Mouse (Mus musculus) adrenal gland, adult 18-20 months (tissue): ENCODE measurements around the gene Prpf6. TPM values are rescaled to one million over a fixed set of nuclear protein-coding genes. Genes with fewer than 3 reads are reported as not detected.

Experiments
- DNase-seq, 2 experiments: peaks; one replicate each; pipeline ENCODE4 v3.0.0; 2021 to 2022; ENCODE audit warnings: low spot score in 2 of 2
- total RNA-seq, 2 experiments: library from RNA; stranded (reverse); gene quantifications; 1 replicate in 1 of 2; 2 replicates in 1 of 2; pipeline ENCODE4 v1.2.3; 2021

Prpf6 gene
- total RNA-seq, 2 experiments from 2014 or later, result 60.6 to 65.2 TPM

GRCm38 (mm10) chr2:181594946-181595696, 3.5 kb downstream of the Prpf6 start:
- peak in 1 of 2 experiments; percentile 59 for DNase-seq

GRCm38 (mm10) chr2:181596221-181596960, 4.7 kb downstream of the Prpf6 start:
- no peak for DNase-seq

GRCm38 (mm10) chr2:181597378-181598061, 5.9 kb downstream of the Prpf6 start:
- peak in 1 of 2 experiments; percentile 34 for DNase-seq

GRCm38 (mm10) chr2:181598454-181599351, 7.0 kb downstream of the Prpf6 start, which contains the start of gene Samd10:
Gene Samd10, minus strand, starts transcription at chr2:181599212.
- peak; percentile 56 to 63 for DNase-seq

- no peak for DNase-seq
Measured at GRCm38 (mm10) chr2:181600226-181600758, 8.6 kb downstream of the Prpf6 start.

DNA sequence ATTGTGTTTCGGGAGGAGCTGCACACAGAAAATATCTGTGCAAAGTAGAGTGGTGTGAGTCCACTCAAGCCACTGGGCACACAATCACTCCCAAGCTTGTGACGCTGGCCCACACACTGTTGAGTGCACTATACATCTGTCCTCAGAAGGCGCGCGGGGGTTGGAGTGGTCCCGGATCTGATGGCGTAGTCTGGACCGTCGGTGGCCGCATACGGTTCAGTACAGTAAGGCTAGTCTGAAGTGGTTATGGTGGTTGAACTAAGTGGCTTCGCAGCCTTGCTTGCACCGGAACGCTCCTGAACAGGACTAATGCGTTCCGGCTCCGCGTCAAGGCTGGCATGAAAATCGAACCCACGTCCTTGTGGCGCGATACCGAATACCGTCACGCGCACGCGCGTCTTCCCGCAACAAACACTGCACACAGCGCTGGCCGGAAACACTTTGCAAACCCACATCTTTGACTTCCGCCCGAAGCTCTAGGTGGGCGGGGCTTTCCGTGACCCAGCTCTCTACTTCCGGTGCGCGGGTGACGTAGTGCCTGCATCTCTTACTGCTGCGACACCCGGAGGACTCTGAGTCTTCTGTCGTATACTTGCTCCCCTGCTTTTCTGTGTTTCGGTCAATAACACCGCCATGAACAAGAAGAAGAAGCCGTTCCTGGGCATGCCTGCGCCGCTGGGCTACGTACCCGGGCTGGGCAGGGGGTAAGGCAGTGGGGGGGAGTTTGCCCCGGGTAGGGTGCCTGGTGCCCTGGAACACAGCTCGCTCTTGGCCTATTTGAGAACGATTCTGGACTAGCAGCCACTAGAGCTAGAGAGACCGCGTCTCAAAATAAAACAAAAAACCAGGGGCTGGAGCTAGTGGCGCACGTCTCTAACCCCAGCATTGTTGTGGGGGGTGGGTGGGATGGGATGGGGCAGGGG, 9.4 kb downstream of the Prpf6 start:
- DNase-seq, result peak; percentile 91 to 93

DNA sequence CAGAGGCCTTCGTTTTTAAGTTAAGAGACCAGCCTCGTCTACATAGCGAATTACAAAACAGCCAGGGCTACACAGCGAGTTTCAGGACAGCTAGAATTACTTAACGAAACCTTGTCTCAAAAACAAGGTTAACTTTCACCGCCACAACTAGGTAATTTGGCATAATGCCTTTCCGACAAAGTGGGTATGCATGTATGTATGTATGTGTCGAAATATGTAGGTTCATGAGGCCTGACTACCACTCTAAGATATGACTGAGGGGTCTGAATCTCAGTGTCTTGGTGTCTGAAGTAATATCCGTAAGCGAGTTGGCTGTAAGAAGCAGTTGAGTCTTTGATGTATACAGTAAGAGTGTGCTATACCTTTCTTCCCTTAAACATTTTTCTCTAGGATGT, 10.1 kb downstream of the Prpf6 start:
- DNase-seq, result no peak

DNA sequence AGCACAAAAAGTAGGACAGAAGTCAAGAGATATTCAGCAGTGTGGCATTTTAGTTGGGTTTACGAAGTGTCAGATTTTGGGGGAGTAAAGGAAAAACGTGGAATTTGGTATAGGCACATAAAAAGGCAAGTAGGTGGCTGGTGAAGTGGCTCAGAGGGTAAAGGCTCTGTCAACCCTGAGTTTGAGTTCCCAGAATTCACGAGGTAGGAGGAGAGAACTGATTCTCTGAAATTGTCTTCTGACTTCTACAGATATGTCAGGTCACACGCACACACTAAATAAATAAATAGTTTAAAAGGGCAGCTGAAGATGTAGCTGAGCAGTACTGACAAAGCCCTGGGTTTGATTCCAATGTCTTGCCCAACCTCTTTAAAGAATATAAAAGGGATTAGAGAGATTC, 10.7 kb downstream of the Prpf6 start:
- no peak for DNase-seq

GRCm38 (mm10) chr2:181618761-181619495, 27.3 kb downstream of the Prpf6 start:
- DNase-seq, result no peak

DNA sequence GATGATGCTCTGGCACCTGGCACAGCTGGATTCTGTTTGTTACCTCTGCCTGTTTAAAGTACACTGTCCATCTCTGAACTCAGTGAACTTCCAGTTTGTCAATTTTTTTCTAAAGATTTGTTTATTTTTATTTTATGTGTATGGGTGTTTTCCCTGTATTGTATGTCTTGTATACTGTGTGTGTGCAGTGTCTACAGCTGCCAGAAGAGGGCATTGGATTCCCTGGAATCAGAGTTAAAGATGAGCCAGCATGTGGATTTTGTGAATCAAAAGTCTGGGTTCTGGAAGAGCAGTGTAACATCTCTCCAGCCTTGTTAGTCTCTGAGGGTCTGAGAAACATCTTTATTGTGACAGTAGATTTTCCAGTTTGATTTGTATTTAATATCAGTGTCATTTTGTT, 31.7 kb downstream of the Prpf6 start:
- no peak for DNase-seq

DNA sequence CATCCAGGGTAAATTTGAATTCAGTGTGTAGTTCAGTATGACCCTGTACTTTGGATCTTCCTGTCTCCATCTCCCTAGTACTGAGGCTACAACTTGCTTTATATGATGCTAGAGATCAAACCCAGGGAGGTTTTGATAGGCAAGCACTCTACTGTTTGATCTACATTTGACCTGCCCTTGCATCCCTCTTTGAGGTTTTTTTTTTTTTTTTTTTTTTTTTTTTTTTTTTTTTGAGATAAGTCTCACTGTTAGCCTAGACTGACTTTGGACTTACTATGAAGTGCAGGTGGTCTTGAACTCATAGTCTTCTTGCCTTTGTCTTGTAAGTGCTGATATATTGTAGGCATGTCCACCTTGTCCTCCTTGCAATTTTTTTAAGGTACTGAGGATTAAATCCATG, 36.8 kb downstream of the Prpf6 start:
- no peak for DNase-seq

DNA sequence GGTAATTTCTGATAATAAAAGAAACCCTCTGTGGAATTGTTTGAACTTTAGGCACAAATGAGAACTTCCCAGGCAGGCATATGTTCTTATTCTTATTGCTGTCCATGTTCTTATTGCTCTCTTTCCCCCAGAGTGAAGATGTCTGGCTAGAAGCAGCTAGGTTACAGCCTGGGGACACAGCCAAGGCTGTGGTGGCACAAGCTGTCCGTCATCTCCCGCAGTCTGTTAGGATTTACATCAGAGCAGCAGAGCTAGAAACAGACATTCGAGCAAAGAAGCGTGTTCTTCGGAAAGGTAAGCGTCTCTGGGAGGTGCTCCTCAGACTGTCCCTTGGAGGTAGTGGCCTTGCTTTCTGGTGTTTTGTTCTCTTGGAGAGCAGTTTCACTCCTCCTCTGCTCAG, 41.0 kb downstream of the Prpf6 start:
- DNase-seq, result no peak

- DNase-seq, result no peak
Measured at GRCm38 (mm10) chr2:181635865-181636264, 44.2 kb downstream of the Prpf6 start.

DNA sequence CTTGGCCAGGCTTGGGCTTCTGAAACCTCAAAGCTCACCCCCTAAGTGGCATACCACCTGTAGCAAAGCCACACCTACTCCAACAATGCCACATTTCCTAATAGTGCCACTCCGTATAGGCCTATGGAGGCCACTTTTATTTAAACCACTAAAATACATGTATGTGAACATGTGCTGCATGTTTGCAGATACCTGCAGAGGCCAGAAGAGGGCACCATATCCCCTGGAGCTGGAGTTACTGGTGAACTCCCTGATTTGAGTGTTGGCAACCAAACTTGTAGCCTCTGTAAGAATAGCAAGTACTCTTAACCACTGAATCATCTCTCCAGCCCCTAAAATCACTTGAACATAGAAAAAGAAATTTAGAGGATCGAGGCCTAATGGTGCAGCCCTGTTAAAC, 52.7 kb downstream of the Prpf6 start:
- peak in 1 of 2 experiments; percentile 23 for DNase-seq

GRCm38 (mm10) chr2:181645666-181646065, 54.0 kb downstream of the Prpf6 start:
- DNase-seq, result no peak

- no peak for DNase-seq
Measured at GRCm38 (mm10) chr2:181646626-181647472, 55.2 kb downstream of the Prpf6 start.

GRCm38 (mm10) chr2:181648926-181649325, 57.3 kb downstream of the Prpf6 start:
- DNase-seq, result no peak

DNA sequence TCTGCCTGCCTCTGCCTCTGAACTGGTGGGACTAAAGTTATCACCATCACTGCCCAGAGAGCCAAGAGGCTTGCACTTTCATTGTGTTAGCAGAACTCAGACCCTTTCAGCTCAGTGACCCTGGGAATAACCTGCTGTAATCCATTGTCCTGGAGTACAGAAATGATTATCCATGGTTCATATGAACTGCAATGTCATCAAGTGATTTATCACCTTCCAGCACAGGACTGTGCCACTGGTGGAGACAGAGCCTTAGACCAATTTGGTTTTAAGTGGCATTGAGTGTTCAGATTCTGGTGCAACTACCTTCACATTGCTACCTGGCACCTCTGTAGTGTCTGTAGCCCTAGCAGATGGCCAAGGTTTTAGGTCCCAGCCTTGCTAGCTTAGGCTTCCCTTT, 61.4 kb downstream of the Prpf6 start:
- no peak for DNase-seq
